Comparison of ENCODE assay signal across 8 mouse cellular contexts in genomic region chr2:91946836-91947235, GRCm38 (mm10). TPM values are rescaled to one million over a fixed set of nuclear protein-coding genes. Genes with fewer than 3 reads are reported as not detected.
DNase-seq lines count a peak whose midpoint lies in the region; ATAC-seq and TF ChIP-seq lines count a peak whose summit lies in the region.
"Had no signal": no experiment of that assay in that cellular context is flagged by ENCODE, and none has a peak within 500 bp of the region (broad histone marks: within the 10 kb centered on the region; RNA-seq: fewer than 3 reads in every experiment).

No protein-coding gene starts in this region.

- H3K9ac ChIP-seq in intestine, embryonic 15.5 days: no peak overlapping the region; the same call in 1 of the 2 replicates
- H3K9ac ChIP-seq in intestine, postnatal 0 days (ENCODE audit: low read depth, low read length): no peak overlapping the region
- H3K9ac ChIP-seq in embryonic facial prominence, embryonic 13.5 days: 0 out of 2 replicates have a peak overlapping the region, but pooled peaks have one; percentile 46
- 0 out of 2 replicates have a peak overlapping the region, but pooled peaks have one; percentile 27 for H3K9ac ChIP-seq in limb, embryonic 12.5 days (replicated peaks)

- peaks cover 58% of the 10 kb centered on the region for H3K4me1 ChIP-seq in intestine, embryonic 15.5 days (replicated peaks)
- peaks cover 20% of the 10 kb centered on the region for H3K4me1 ChIP-seq in intestine, postnatal 0 days (replicated peaks; ENCODE audit: control insufficient read depth, insufficient read depth, low read length)
- peaks cover 54% of the 10 kb centered on the region for H3K4me1 ChIP-seq in embryonic facial prominence, embryonic 13.5 days
- peaks cover 56% of the 10 kb centered on the region for H3K4me1 ChIP-seq in limb, embryonic 12.5 days (replicated peaks)

- 41% methylated on average over 6 of the region's 6 CpGs for WGBS in intestine, embryonic 15.5 days
- 24% methylated on average over 6 of the region's 6 CpGs for WGBS in intestine, postnatal 0 days
- WGBS in embryonic facial prominence, embryonic 13.5 days: 69% methylated on average over 6 of the region's 6 CpGs
- 73% methylated on average over 6 of the region's 6 CpGs for WGBS in limb, embryonic 12.5 days

- peak; percentile 48 for ATAC-seq in intestine, embryonic 15.5 days
- ATAC-seq in intestine, postnatal 0 days: no peak
- no peak for ATAC-seq in embryonic facial prominence, embryonic 13.5 days (ENCODE audit: insufficient number of reproducible peaks, insufficient read depth, low FRiP score, low TSS enrichment, low read depth)
- no peak for ATAC-seq in limb, embryonic 12.5 days (ENCODE audit: insufficient number of reproducible peaks, insufficient read depth, low FRiP score, low TSS enrichment, low read depth)

- peak; percentile 52 to 63 for DNase-seq in adrenal gland, postnatal 36 days
- DNase-seq in urinary bladder, postnatal 4 days (ENCODE audit: low spot score in 2 of 2): no peak
- no peak for DNase-seq in right cerebral cortex, adult 18-20 months

- H3K36me3 ChIP-seq in intestine, embryonic 15.5 days: 0 out of 2 replicates have a peak, but pooled peaks cover 1% of the 10 kb centered on the region
- peaks cover 33% of the 10 kb centered on the region for H3K36me3 ChIP-seq in intestine, postnatal 0 days (ENCODE audit: control insufficient read depth, insufficient read depth)
- peaks cover 3% of the 10 kb centered on the region; the same call in 1 of the 2 replicates for H3K36me3 ChIP-seq in embryonic facial prominence, embryonic 13.5 days
- H3K36me3 ChIP-seq in limb, embryonic 12.5 days: peaks cover 19% of the 10 kb centered on the region; the same call in 1 of the 2 replicates

- TF ChIP-seq CTCF in intestine, postnatal 0 days (IDR thresholded peaks at IDR 0.05; ENCODE audit: low read depth): no peak

- H3K4me3 ChIP-seq in intestine, embryonic 15.5 days (replicated peaks): no peak overlapping the region
- H3K4me3 ChIP-seq in intestine, postnatal 0 days (ENCODE audit: low read depth, low read length): no peak overlapping the region
- no peak overlapping the region for H3K4me3 ChIP-seq in embryonic facial prominence, embryonic 13.5 days
- H3K4me3 ChIP-seq in limb, embryonic 12.5 days (replicated peaks): no peak overlapping the region

- H3K27ac ChIP-seq in intestine, embryonic 15.5 days: no peak overlapping the region
- H3K27ac ChIP-seq in intestine, postnatal 0 days (ENCODE audit: low read depth, low read length): no peak overlapping the region
- no peak overlapping the region for H3K27ac ChIP-seq in embryonic facial prominence, embryonic 13.5 days
- 0 out of 2 replicates have a peak overlapping the region, but pooled peaks have one; percentile 23 for H3K27ac ChIP-seq in limb, embryonic 12.5 days

- no peak overlapping the region for H3K4me2 ChIP-seq in intestine, embryonic 15.5 days (replicated peaks)
- no peak overlapping the region for H3K4me2 ChIP-seq in intestine, postnatal 0 days (replicated peaks; ENCODE audit: low read depth)
- no peak overlapping the region for H3K4me2 ChIP-seq in embryonic facial prominence, embryonic 13.5 days
- H3K4me2 ChIP-seq in limb, embryonic 12.5 days: no peak overlapping the region

- H3K9me3 ChIP-seq in intestine, embryonic 15.5 days: no peaks in the 10 kb centered on the region
- no peaks in the 10 kb centered on the region for H3K9me3 ChIP-seq in intestine, postnatal 0 days (ENCODE audit: control insufficient read depth)
- no peaks in the 10 kb centered on the region for H3K9me3 ChIP-seq in embryonic facial prominence, embryonic 13.5 days
- no peaks in the 10 kb centered on the region for H3K9me3 ChIP-seq in limb, embryonic 12.5 days

- no peaks in the 10 kb centered on the region for H3K27me3 ChIP-seq in intestine, embryonic 15.5 days (replicated peaks)
- no peaks in the 10 kb centered on the region for H3K27me3 ChIP-seq in intestine, postnatal 0 days (replicated peaks; ENCODE audit: control insufficient read depth, insufficient read depth, low read length)
- no peaks in the 10 kb centered on the region for H3K27me3 ChIP-seq in embryonic facial prominence, embryonic 13.5 days
- H3K27me3 ChIP-seq in limb, embryonic 12.5 days: no peaks in the 10 kb centered on the region

RNA-seq across cellular contexts. Expression of gene Gm9821, which starts 1.3 kb away (rescaled TPM):
- 0.44 and 0.73 TPM in 2 replicates for polyA plus RNA-seq in intestine, embryonic 15.5 days (2015; fragmentation: Nextera tagmentation; extraction: Ambion mirVana)
- polyA plus RNA-seq in intestine, postnatal 0 days (2015; fragmentation: Nextera tagmentation; extraction: Ambion mirVana): 0.21 and 0.30 TPM in 2 replicates
- not detected for total RNA-seq in adrenal gland, postnatal 36 days (2021)
- 0.39 and 0.61 TPM in 2 replicates for polyA plus RNA-seq in embryonic facial prominence, embryonic 13.5 days (2015; fragmentation: Nextera tagmentation; extraction: Ambion mirVana)
- polyA plus RNA-seq in limb, embryonic 12.5 days (2016; fragmentation: Nextera tagmentation; extraction: Ambion mirVana): 0.28 and 0.59 TPM in 2 replicates
- polyA plus RNA-seq: embryonic facial prominence, embryonic 11.5 days had no signal

RNA-seq across cellular contexts. Expression of gene Mdk, which starts 14.7 kb away (rescaled TPM):
- 534 and 652 TPM in 2 replicates for polyA plus RNA-seq in intestine, embryonic 15.5 days (2015; fragmentation: Nextera tagmentation; extraction: Ambion mirVana)
- polyA plus RNA-seq in intestine, postnatal 0 days (2015; fragmentation: Nextera tagmentation; extraction: Ambion mirVana): 119 and 128 TPM in 2 replicates
- total RNA-seq in adrenal gland, postnatal 36 days (2021): 10 to 100 TPM in 1 of 2 experiments, 1 to 10 TPM in 1; 6.7 to 11.6 TPM
- polyA plus RNA-seq in embryonic facial prominence, embryonic 13.5 days (2015; fragmentation: Nextera tagmentation; extraction: Ambion mirVana): 1,381 and 1,602 TPM in 2 replicates
- polyA plus RNA-seq in limb, embryonic 12.5 days (2016; fragmentation: Nextera tagmentation; extraction: Ambion mirVana): 2,281 and 2,291 TPM in 2 replicates

RNA-seq across cellular contexts. Expression of gene Chrm4, which starts 19.8 kb away (rescaled TPM):
- polyA plus RNA-seq in intestine, embryonic 15.5 days (2015; fragmentation: Nextera tagmentation; extraction: Ambion mirVana): 0.23 and 0.25 TPM in 2 replicates
- polyA plus RNA-seq in intestine, postnatal 0 days (2015; fragmentation: Nextera tagmentation; extraction: Ambion mirVana): 0.24 and 0.26 TPM in 2 replicates
- total RNA-seq in adrenal gland, postnatal 36 days (2021): 1 to 10 TPM; 2.7 to 2.9 TPM
- 0.18 and 0.32 TPM in 2 replicates for polyA plus RNA-seq in embryonic facial prominence, embryonic 13.5 days (2015; fragmentation: Nextera tagmentation; extraction: Ambion mirVana)
- 0.33 and 0.65 TPM in 2 replicates for polyA plus RNA-seq in limb, embryonic 12.5 days (2016; fragmentation: Nextera tagmentation; extraction: Ambion mirVana)

RNA-seq across cellular contexts. Expression of gene Dgkz, which starts 28.8 kb away (rescaled TPM):
- polyA plus RNA-seq in intestine, embryonic 15.5 days (2015; fragmentation: Nextera tagmentation; extraction: Ambion mirVana): 60.3 and 76.1 TPM in 2 replicates
- 53.2 and 56.8 TPM in 2 replicates for polyA plus RNA-seq in intestine, postnatal 0 days (2015; fragmentation: Nextera tagmentation; extraction: Ambion mirVana)
- 10 to 100 TPM; 45.1 to 48.0 TPM for total RNA-seq in adrenal gland, postnatal 36 days (2021)
- 34.2 and 41.9 TPM in 2 replicates for polyA plus RNA-seq in embryonic facial prominence, embryonic 13.5 days (2015; fragmentation: Nextera tagmentation; extraction: Ambion mirVana)
- polyA plus RNA-seq in limb, embryonic 12.5 days (2016; fragmentation: Nextera tagmentation; extraction: Ambion mirVana): 33.7 and 39.9 TPM in 2 replicates

Comparison
In these comparisons a context has a peak if more than half of its experiments do, and no peak if none do; other contexts are left out.
1. H3K9ac ChIP-seq: peak in embryonic facial prominence, embryonic 13.5 days (single experiment) and limb, embryonic 12.5 days (single experiment); none in intestine, embryonic 15.5 days (single experiment) and intestine, postnatal 0 days (single experiment).
2. DNase-seq: peak in adrenal gland, postnatal 36 days (2 of 2); none in urinary bladder, postnatal 4 days (0 of 2) and right cerebral cortex, adult 18-20 months (single experiment).